Mouse (Mus musculus) adrenal gland, adult 10 weeks (tissue): Measurements from ENCODE around the gene Vmn2r124. TPM values are rescaled to one million over a fixed set of nuclear protein-coding genes. Genes with fewer than 3 reads are reported as not detected.

ENCODE experiments used
- polyA plus RNA-seq: library from polyadenylated mRNA; stranded (reverse); fragments of 350-450 nt; fragmentation: Illumina TruSeq; extraction: RNeasy Lipid Tissue Mini Kit (QIAGEN cat#74804); gene quantifications from one replicate; pipeline ENCODE4 v1.2.3, GENCODE M21; 2014; ENCODE audit warnings: low read depth, low replicate concordance

The Vmn2r124 gene
- not detected for polyA plus RNA-seq

GRCm38 (mm10) chr17:18049124-18049523 is at the start of gene Vmn2r124:
Vmn2r124 (plus strand) TSS chr17:18049424.

GRCm38 (mm10) chr17:18021433-18021832 is 27.8 kb upstream of the Vmn2r124 start, which contains the start of gene Fpr-rs4:
Fpr-rs4 (plus strand) TSS chr17:18021733.

GRCm38 (mm10) chr17:18084716-18085115 is 35.5 kb downstream of the Vmn2r124 start, which contains the start of gene Vmn2r91:
Vmn2r91 (plus strand) TSS chr17:18085016.

Other genes starting within 250 kb of the Vmn2r124 start
- gene Spaca6, start 222.3 kb upstream of the Vmn2r124 start, polyA plus RNA-seq: 41.7 TPM
- not detected for gene Has1, start 194.2 kb upstream of the Vmn2r124 start, polyA plus RNA-seq
- gene Fpr1, start 165.5 kb upstream of the Vmn2r124 start, polyA plus RNA-seq: not detected
- gene Fpr2, start 161.6 kb upstream of the Vmn2r124 start, polyA plus RNA-seq: not detected
- gene Fpr3, start 161.6 kb upstream of the Vmn2r124 start, polyA plus RNA-seq: not detected
- gene Fpr-rs4, start 27.7 kb upstream of the Vmn2r124 start, polyA plus RNA-seq: not detected
- not detected for gene Vmn2r91, start 35.6 kb downstream of the Vmn2r124 start, polyA plus RNA-seq
- gene Vmn2r92, start 102.5 kb downstream of the Vmn2r124 start, polyA plus RNA-seq: not detected
- not detected for gene Vmn2r94, start 228.3 kb downstream of the Vmn2r124 start, polyA plus RNA-seq
- gene Vmn2r93, start 248.7 kb downstream of the Vmn2r124 start, polyA plus RNA-seq: not detected